Mouse (Mus musculus): ENCODE data around the gene Hsd17b14.
A peak's percentile ranks its signal among the peaks of the same experiment; 100 is the strongest.

Gene Hsd17b14

GRCm38 (mm10) chr7:45530643-45531042 lies 24.1 kb upstream of the Hsd17b14 start:
- DNase-seq: no peak

GRCm38 (mm10) chr7:45535676-45536075 lies 19.0 kb upstream of the Hsd17b14 start:
- DNase-seq: no peak

- DNase-seq: no peak
Measured at GRCm38 (mm10) chr7:45537602-45538001, 17.1 kb upstream of the Hsd17b14 start.

- DNase-seq: peak; percentile 53
Measured at GRCm38 (mm10) chr7:45538163-45539041, 16.3 kb upstream of the Hsd17b14 start.

- no peak for DNase-seq
Measured at GRCm38 (mm10) chr7:45539095-45539494, 15.6 kb upstream of the Hsd17b14 start.

- DNase-seq: no peak
Measured at GRCm38 (mm10) chr7:45540213-45540612, 14.5 kb upstream of the Hsd17b14 start.

GRCm38 (mm10) chr7:45544525-45544924 lies 10.2 kb upstream of the Hsd17b14 start:
- DNase-seq: no peak

- DNase-seq: no peak
Measured at GRCm38 (mm10) chr7:45549641-45550436, 4.9 kb upstream of the Hsd17b14 start.

- DNase-seq: no peak
Measured at GRCm38 (mm10) chr7:45550821-45551511, 3.7 kb upstream of the Hsd17b14 start.

GRCm38 (mm10) chr7:45551512-45551883 lies 3.2 kb upstream of the Hsd17b14 start:
- DNase-seq: no peak

- no peak for DNase-seq
Measured at GRCm38 (mm10) chr7:45553519-45553918, 1.2 kb upstream of the Hsd17b14 start.

GRCm38 (mm10) chr7:45553990-45554389 lies 703 bp upstream of the Hsd17b14 start:
- DNase-seq: no peak

- peak; percentile 65 for DNase-seq
Measured at GRCm38 (mm10) chr7:45555787-45556186, 1.1 kb downstream of the Hsd17b14 start.

- no peak for DNase-seq
Measured at GRCm38 (mm10) chr7:45558907-45559306, 4.2 kb downstream of the Hsd17b14 start.

- DNase-seq: no peak
Measured at GRCm38 (mm10) chr7:45560241-45560640, 5.5 kb downstream of the Hsd17b14 start.

- DNase-seq: peak; percentile 70
Measured at GRCm38 (mm10) chr7:45560843-45561623, 6.3 kb downstream of the Hsd17b14 start.

- no peak for DNase-seq
Measured at GRCm38 (mm10) chr7:45561624-45562520, 7.2 kb downstream of the Hsd17b14 start.

- DNase-seq: no peak
Measured at GRCm38 (mm10) chr7:45564811-45565210, 10.1 kb downstream of the Hsd17b14 start.

- no peak for DNase-seq
Measured at GRCm38 (mm10) chr7:45565446-45565845, 10.8 kb downstream of the Hsd17b14 start.

GRCm38 (mm10) chr7:45567112-45567779 lies 12.6 kb downstream of the Hsd17b14 start:
- no peak for DNase-seq
